Mouse (Mus musculus) thymus, postnatal 0 days (tissue): ENCODE measurements around the gene Dnajc6. TPM values are rescaled to one million over a fixed set of nuclear protein-coding genes. Genes with fewer than 3 reads are reported as not detected.
A peak's percentile ranks its signal among the peaks of the same experiment; 100 is the strongest.

Experiments
- DNase-seq: peaks from one replicate; pipeline ENCODE4 v3.0.0-alpha.2; 2015; ENCODE audit warnings: low spot score
- polyA plus RNA-seq: library from polyadenylated mRNA; unstranded; fragments of >200 nt; fragmentation: Nextera tagmentation; extraction: Ambion mirVana; gene quantifications from 2 replicates; pipeline ENCODE4 v1.2.1, GENCODE M21; 2015

The Dnajc6 gene
- 9.6 and 13.8 TPM in 2 replicates for polyA plus RNA-seq

GRCm38 (mm10) chr4:101496534-101497237 is at the start of gene Dnajc6:
Dnajc6 (plus strand) TSS chr4:101496648.
- DNase-seq = peak; percentile 44

GRCm38 (mm10) chr4:101448701-101449100 is 47.7 kb upstream of the Dnajc6 start:
- DNase-seq = no peak

DNA sequence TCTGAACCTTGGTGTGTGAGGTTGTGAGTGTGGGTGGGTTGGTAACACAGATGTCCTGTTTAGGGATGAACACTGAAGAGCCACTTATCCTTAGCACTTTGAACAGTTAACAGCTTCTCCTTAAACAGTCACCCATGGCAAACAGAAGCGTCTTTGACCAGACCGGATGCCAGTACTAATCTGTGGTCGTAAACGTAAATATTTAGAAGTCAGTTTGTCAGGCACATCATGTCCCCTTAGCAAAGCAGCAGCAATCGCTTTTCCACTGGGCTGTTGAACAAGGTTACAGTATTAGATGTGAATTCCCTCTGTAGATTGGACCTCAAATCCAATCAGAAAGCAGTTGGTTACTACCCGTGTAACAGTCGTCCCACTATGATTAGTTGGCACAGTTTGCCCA is 47.1 kb upstream of the Dnajc6 start:
- DNase-seq = no peak

- DNase-seq = no peak
These were observed 46.2 kb upstream of the Dnajc6 start for GRCm38 (mm10) chr4:101450150-101450780.

DNA sequence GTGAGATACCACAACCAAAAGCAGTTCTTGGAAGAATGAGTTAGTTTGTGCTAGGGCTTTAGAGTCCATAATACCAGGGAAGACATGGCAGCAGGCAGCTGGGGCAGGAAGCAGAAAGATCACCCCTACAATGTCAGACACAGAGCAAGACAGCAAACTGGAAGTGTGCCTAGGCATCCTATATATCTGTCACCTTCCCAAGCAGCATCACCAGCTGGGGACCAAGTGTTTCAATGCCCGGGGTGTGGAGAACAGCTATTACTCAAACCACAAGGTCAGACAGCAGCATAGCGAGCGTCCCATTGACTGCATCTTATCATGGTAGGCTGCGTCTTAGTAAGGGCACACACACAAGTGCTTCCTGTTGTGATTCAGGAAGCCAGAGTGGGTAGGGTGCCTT is 45.4 kb upstream of the Dnajc6 start:
- no peak for DNase-seq

- DNase-seq = no peak
These were observed 43.6 kb upstream of the Dnajc6 start for GRCm38 (mm10) chr4:101452829-101453228.

- DNase-seq = no peak
These were observed 39.3 kb upstream of the Dnajc6 start for GRCm38 (mm10) chr4:101457176-101457575.

GRCm38 (mm10) chr4:101458341-101458740 is 38.1 kb upstream of the Dnajc6 start:
- peak; percentile 43 for DNase-seq

DNA sequence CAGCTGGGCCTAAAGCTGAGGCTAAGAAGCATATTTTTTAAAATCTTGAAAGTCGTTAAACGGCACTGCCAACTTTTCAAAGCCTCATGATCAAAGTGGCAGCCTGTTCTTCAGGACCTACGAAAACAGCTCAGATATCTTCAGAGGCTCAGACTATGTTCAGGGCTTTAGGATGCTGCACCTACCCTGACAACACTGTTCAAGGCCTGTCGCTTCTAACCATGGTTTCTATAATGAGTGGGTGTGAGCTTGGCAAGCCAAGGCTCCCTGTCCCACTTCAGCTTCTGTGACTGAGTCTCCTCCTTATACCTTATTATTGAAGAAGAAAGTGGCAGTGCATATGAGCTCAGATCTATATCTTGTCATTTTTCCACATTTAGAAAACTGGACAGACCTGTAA is 37.1 kb upstream of the Dnajc6 start:
- no peak for DNase-seq

GRCm38 (mm10) chr4:101460114-101460513 is 36.3 kb upstream of the Dnajc6 start:
- DNase-seq = no peak

DNA sequence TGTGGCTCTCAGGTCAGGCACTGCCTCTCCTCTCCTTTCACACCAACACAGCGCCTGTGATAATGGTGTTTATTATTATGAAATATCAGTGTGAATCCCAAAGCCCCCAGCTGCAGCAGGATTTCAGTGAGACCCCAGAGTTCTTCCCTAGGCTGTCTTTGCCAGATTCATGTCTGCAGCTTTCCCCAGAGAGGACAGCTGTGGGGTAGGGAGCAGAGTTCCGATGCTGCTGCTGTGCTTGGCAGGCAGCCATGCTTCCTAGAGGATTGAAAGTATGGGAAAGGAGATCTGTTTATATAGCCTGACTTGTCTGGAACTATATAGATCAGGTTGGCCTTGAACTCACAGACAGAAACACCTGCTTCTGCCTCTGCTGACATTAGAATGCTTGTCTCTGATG is 34.4 kb upstream of the Dnajc6 start:
- no peak for DNase-seq

DNA sequence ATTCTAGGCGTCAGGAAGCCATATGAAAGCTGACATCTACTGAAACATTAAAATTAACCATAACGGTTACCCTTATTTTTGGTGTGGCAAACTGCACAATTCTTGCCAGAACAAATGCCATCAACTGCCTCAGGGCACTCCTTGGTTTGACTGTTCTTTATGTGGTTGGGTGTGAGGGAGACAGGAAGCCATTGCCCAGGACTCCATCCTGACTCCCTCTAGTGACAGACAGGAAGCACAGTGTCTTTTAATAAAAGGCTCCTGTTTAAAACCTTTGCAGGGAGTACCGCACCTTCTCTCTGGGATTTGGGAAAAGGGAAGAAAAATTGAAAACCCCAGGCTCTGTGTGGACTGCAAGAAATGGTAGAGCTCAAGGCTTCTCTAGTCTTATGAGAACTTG is 30.2 kb upstream of the Dnajc6 start:
- peak; percentile 10 for DNase-seq

- no peak for DNase-seq
These were observed 27.2 kb upstream of the Dnajc6 start for GRCm38 (mm10) chr4:101469242-101469641.

DNA sequence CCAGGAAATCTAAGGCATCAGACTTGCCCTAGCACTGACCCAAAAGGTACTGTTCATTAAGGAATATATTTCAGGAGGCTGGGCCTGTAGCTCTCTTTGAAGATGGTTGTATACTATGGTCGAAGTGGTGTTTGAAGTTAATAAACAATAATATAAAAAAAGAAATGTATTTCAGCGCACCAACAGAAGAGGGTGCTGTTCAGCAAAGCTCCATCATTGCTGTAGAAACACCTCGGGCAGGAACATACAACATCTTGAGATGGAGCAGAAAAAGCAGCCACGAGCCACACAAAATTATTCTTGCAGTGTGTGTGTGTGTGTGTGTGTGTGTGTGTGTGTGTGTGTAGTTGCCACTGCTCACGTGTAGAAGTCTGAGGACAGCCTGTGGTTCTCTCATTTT is 25.9 kb upstream of the Dnajc6 start:
- DNase-seq = peak; percentile 50

- no peak for DNase-seq
These were observed 23.7 kb upstream of the Dnajc6 start for GRCm38 (mm10) chr4:101472767-101473166.

GRCm38 (mm10) chr4:101490320-101490917 is 6.0 kb upstream of the Dnajc6 start:
- DNase-seq = no peak

- DNase-seq = no peak
These were observed 4.7 kb upstream of the Dnajc6 start for GRCm38 (mm10) chr4:101491704-101492103.

GRCm38 (mm10) chr4:101493611-101494197 is 2.7 kb upstream of the Dnajc6 start:
- no peak for DNase-seq

- DNase-seq = no peak
These were observed 287 bp upstream of the Dnajc6 start for GRCm38 (mm10) chr4:101496188-101496533.

GRCm38 (mm10) chr4:101497336-101497735 is 888 bp downstream of the Dnajc6 start:
- DNase-seq = peak; percentile 21

GRCm38 (mm10) chr4:101504470-101505007 is 8.1 kb downstream of the Dnajc6 start:
- no peak for DNase-seq

- no peak for DNase-seq
These were observed 9.5 kb downstream of the Dnajc6 start for GRCm38 (mm10) chr4:101505966-101506365.
